Mouse (Mus musculus): ENCODE measurements around the gene Duox1. TPM values are rescaled to one million over a fixed set of nuclear protein-coding genes. Genes with fewer than 3 reads are reported as not detected.
A peak's percentile ranks its signal among the peaks of the same experiment; 100 is the strongest.

The Duox1 gene
- polyA plus RNA-seq, 1 experiment, result not detected

GRCm38 (mm10) chr2:122298596-122299490 lies 16.6 kb upstream of the Duox1 start, which contains the start of gene Duoxa2:
TSS of gene Duoxa2 (plus strand) at chr2:122298900.
- TF ChIP-seq POLR2A (IDR thresholded peaks at IDR 0.05; ENCODE audit: borderline replicate concordance, control insufficient read depth, low read depth, low read length) (no peak), CTCF (IDR thresholded peaks at IDR 0.05; ENCODE audit: control insufficient read depth, insufficient read depth, low read length) (no peak)
- Histone ChIP-seq H3K4me3 (replicated peaks; ENCODE audit: control insufficient read depth, low read depth, low read length) (no peak within 1 kb of the TSS), H3K27ac (ENCODE audit: control insufficient read depth, insufficient read depth, low read depth, low read length, poor library complexity) (no peak within 1 kb of the TSS), H3K4me1 (ENCODE audit: control insufficient read depth, insufficient read depth, low read length) (peaks cover 5% of the 10 kb centered on the region)
- 4% methylated on average over 43 of the region's 43 CpGs for WGBS

GRCm38 (mm10) chr2:122299911-122300655 lies 15.4 kb upstream of the Duox1 start:
- Histone ChIP-seq H3K4me3 (replicated peaks; ENCODE audit: control insufficient read depth, low read depth, low read length) (no peak overlapping the region), H3K27ac (ENCODE audit: control insufficient read depth, insufficient read depth, low read depth, low read length, poor library complexity) (no peak overlapping the region), H3K4me1 (ENCODE audit: control insufficient read depth, insufficient read depth, low read length) (peaks cover 5% of the 10 kb centered on the region)
- WGBS, result 14% methylated on average over 14 of the region's 14 CpGs
- TF ChIP-seq POLR2A (IDR thresholded peaks at IDR 0.05; ENCODE audit: borderline replicate concordance, control insufficient read depth, low read depth, low read length) (no peak), CTCF (IDR thresholded peaks at IDR 0.05; ENCODE audit: control insufficient read depth, insufficient read depth, low read length) (no peak)

DNA sequence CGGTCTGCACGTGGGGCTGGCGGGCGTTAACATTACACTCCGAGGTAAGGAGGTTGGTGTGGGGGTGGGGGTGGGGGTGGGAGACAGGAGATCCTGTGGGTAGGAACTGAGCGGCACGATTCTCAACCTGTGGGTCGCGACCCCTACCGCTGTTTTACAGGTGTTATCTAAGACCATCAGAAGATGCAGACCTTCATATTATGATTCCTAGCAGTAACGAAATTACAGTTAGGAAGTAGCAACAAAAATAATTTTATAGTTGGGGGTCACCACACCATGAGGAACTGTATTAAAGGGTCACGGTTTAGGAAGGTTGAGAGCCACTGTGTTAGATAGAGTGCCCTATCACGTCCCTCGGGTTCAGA lies 14.8 kb upstream of the Duox1 start:
- Histone ChIP-seq H3K4me3 (replicated peaks; ENCODE audit: control insufficient read depth, low read depth, low read length) (no peak overlapping the region), H3K4me1 (ENCODE audit: control insufficient read depth, insufficient read depth, low read length) (peaks cover 5% of the 10 kb centered on the region), H3K27ac (ENCODE audit: control insufficient read depth, insufficient read depth, low read depth, low read length, poor library complexity) (no peak overlapping the region)
- no peak for TF ChIP-seq POLR2A (IDR thresholded peaks at IDR 0.05; ENCODE audit: borderline replicate concordance, control insufficient read depth, low read depth, low read length)
- WGBS, result 5% methylated on average over 14 of the region's 14 CpGs

GRCm38 (mm10) chr2:122301081-122301920 lies 14.2 kb upstream of the Duox1 start:
- no peak; the same call in 1 of the 2 replicates for TF ChIP-seq POLR2A (IDR thresholded peaks at IDR 0.05; ENCODE audit: borderline replicate concordance, control insufficient read depth, low read depth, low read length)
- no peak for TF ChIP-seq CTCF (IDR thresholded peaks at IDR 0.05; ENCODE audit: control insufficient read depth, insufficient read depth, low read length)
- Histone ChIP-seq H3K27ac (ENCODE audit: control insufficient read depth, insufficient read depth, low read depth, low read length, poor library complexity) (no peak overlapping the region), H3K4me1 (ENCODE audit: control insufficient read depth, insufficient read depth, low read length) (peaks cover 5% of the 10 kb centered on the region), H3K4me3 (replicated peaks; ENCODE audit: control insufficient read depth, low read depth, low read length) (no peak overlapping the region)
- 1% methylated on average over 48 of the region's 48 CpGs for WGBS

GRCm38 (mm10) chr2:122301921-122302573 lies 13.4 kb upstream of the Duox1 start:
- Histone ChIP-seq H3K27ac (ENCODE audit: control insufficient read depth, insufficient read depth, low read depth, low read length, poor library complexity) (no peak overlapping the region), H3K4me1 (ENCODE audit: control insufficient read depth, insufficient read depth, low read length) (peaks cover 5% of the 10 kb centered on the region), H3K4me3 (replicated peaks; ENCODE audit: control insufficient read depth, low read depth, low read length) (no peak overlapping the region)
- TF ChIP-seq CTCF (IDR thresholded peaks at IDR 0.05; ENCODE audit: control insufficient read depth, insufficient read depth, low read length) (no peak), POLR2A (IDR thresholded peaks at IDR 0.05; ENCODE audit: borderline replicate concordance, control insufficient read depth, low read depth, low read length) (no peak)
- 13% methylated on average over 23 of the region's 23 CpGs for WGBS

- peaks cover 5% of the 10 kb centered on the region for H3K4me1 ChIP-seq (ENCODE audit: control insufficient read depth, insufficient read depth, low read length)
Measured at GRCm38 (mm10) chr2:122302574-122303241, 12.8 kb upstream of the Duox1 start.

GRCm38 (mm10) chr2:122304544-122304943 lies 10.9 kb upstream of the Duox1 start:
- 85% methylated on average over 6 of the region's 6 CpGs for WGBS
- H3K4me1 ChIP-seq (ENCODE audit: control insufficient read depth, insufficient read depth, low read length), result peaks cover 5% of the 10 kb centered on the region
- TF ChIP-seq CTCF (IDR thresholded peaks at IDR 0.05; ENCODE audit: control insufficient read depth, insufficient read depth, low read length) (no peak), POLR2A (IDR thresholded peaks at IDR 0.05; ENCODE audit: borderline replicate concordance, control insufficient read depth, low read depth, low read length) (no peak)

More at GRCm38 (mm10) chr2:122302574-122303241, 12.8 kb upstream of the Duox1 start:
- 9% methylated on average over 9 of the region's 9 CpGs for WGBS
- TF ChIP-seq CTCF (IDR thresholded peaks at IDR 0.05; ENCODE audit: control insufficient read depth, insufficient read depth, low read length), result peak; percentile 86
- no peak for TF ChIP-seq POLR2A (IDR thresholded peaks at IDR 0.05; ENCODE audit: borderline replicate concordance, control insufficient read depth, low read depth, low read length)
- no peak overlapping the region for H3K27ac ChIP-seq (ENCODE audit: control insufficient read depth, insufficient read depth, low read depth, low read length, poor library complexity)
- H3K4me3 ChIP-seq (replicated peaks; ENCODE audit: control insufficient read depth, low read depth, low read length), result no peak overlapping the region

More at GRCm38 (mm10) chr2:122304544-122304943, 10.9 kb upstream of the Duox1 start:
- no peak overlapping the region for H3K4me3 ChIP-seq (replicated peaks; ENCODE audit: control insufficient read depth, low read depth, low read length)
- H3K27ac ChIP-seq (ENCODE audit: control insufficient read depth, insufficient read depth, low read depth, low read length, poor library complexity), result no peak overlapping the region

Measured in bone marrow, adult 2 months (tissue).